Mouse (Mus musculus): ENCODE results near the gene Ap4s1.

- TF ChIP-seq CTCF (IDR thresholded peaks at IDR 0.05; ENCODE audit: borderline replicate concordance, control insufficient read depth, extremely low read depth, insufficient read depth, low read length, poor library complexity): no peak
- TF ChIP-seq POLR2A (IDR thresholded peaks at IDR 0.05; ENCODE audit: control insufficient read depth, extremely low read depth, insufficient read depth, low read length, poor library complexity): no peak
Measured at GRCm38 (mm10) chr12:51673270-51673669, 17.6 kb upstream of the Ap4s1 start.
